Mouse (Mus musculus) forebrain, embryonic 10.5 days (tissue): Measurements from ENCODE around the gene Rpf2. TPM values are rescaled to one million over a fixed set of nuclear protein-coding genes. Genes with fewer than 3 reads are reported as not detected.
A peak's percentile ranks its signal among the peaks of the same experiment; 100 is the strongest.

ENCODE experiments used
- DNase-seq: peaks from one replicate; pipeline ENCODE4 v3.0.0-alpha.2; 2017; ENCODE audit warnings: low spot score; ENCODE audit errors: extremely low spot score
- H3K27ac ChIP-seq: fragments of 300-500 bp; sonication (generic); 2 replicates; pipeline ENCODE4 v1.5.1; 2016; ENCODE audit warnings: mild to moderate bottlenecking
- H3K27me3 ChIP-seq: fragments of 300-500 bp; sonication (generic); 2 replicates; pipeline ENCODE4 v1.6.1; 2016; ENCODE audit warnings: mild to moderate bottlenecking; ENCODE audit not compliant: poor library complexity, severe bottlenecking
- H3K36me3 ChIP-seq: fragments of 300-500 bp; sonication (generic); replicated peaks from 2 replicates; pipeline ENCODE4 v1.6.1; 2016; ENCODE audit warnings: mild to moderate bottlenecking, moderate library complexity
- H3K4me1 ChIP-seq: fragments of 300-500 bp; sonication (generic); 2 replicates; pipeline ENCODE4 v1.6.1; 2016
- H3K4me3 ChIP-seq: fragments of 300-500 bp; sonication (generic); 2 replicates; pipeline ENCODE4 v1.5.1; 2016; ENCODE audit warnings: mild to moderate bottlenecking, moderate library complexity
- H3K9me3 ChIP-seq: fragments of 300-500 bp; sonication (generic); 2 replicates; pipeline ENCODE4 v1.6.1; 2016; ENCODE audit warnings: mild to moderate bottlenecking, moderate library complexity
- WGBS: fragments of 180-500 bp; shearing (Covaris S2); methylation state at CpG from one replicate; pipeline ENCODE4 v1.1.7; 2016; 5-methylcytosine and 5-hydroxymethylcytosine counted together
- polyA plus RNA-seq: library from polyadenylated mRNA; unstranded; fragments of >200 nt; fragmentation: Nextera tagmentation; extraction: Ambion mirVana; gene quantifications from 2 replicates; pipeline ENCODE4 v1.2.1, GENCODE M21; 2016

Rpf2 gene
- polyA plus RNA-seq, result 98.0 and 101 TPM in 2 replicates

DNA sequence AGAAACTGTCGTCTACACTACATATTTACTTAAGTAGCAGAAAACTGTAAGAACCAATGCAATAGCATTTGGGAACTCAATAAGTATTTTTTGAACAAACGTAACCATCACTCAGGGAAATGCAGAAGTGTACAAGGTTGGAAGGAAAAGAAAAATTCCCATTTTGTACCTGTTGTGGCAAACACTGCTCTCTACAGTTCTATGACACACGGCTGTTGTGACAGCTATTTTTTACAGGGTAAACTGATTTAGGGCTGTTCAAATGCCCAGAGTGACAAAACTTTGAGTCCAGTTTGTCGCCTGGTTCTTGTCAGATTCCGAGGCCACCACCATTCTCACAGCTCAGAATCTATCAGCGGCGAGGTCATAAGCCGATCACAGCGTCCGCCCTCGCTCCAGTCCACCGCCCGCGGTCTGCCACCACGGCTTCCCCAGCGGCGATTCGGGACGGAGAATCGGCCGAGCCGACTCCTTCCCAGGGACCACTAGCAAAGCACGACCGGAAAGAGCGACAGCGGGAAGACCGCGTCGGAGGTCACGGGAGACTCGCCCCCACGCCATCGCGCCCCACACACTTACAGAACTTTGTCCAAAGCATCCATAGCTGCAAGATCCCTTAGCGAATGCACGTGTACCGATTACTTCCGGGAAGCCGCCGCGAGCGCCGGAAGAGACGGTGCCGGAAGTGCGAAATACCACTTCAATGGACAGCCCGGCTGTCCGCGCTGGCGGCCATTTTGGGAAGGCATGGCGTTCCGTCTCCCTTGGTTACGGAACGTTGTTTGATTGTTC is at the start of gene Rpf2:
TSS of gene Rpf2 (minus strand) at position 663 of the 792 bp plus-strand sequence.
- Histone ChIP-seq H3K9me3 (no peaks in the 10 kb centered on the region), H3K27ac (peak within 1 kb of the TSS; percentile 88), H3K36me3 (peaks cover 77% of the 10 kb centered on the region), H3K4me1 (peaks cover 15% of the 10 kb centered on the region), H3K27me3 (no peaks in the 10 kb centered on the region), H3K4me3 (peak within 1 kb of the TSS; percentile 78)
- under 1% methylated on average over 54 of the region's 54 CpGs for WGBS
- peak; percentile 88 for DNase-seq

DNA sequence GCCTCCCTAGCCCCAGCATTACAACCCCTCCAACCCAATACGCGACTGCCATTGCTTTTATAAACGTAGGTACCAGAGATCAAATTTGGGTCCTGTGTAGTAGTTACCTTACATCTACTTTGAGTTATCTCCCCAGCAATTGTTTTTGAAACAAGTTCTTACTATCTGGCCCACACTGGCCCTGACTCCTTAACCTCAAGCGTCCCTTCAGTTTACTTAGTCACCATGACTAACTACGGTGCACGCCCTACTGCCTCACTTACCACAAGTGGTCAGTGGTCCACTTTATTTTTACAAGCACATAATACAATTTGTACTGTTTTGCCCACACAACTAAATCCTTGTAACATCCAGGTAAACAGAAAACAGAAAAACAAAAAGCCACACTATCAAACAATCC is 45.8 kb upstream of the Rpf2 start:
- peaks cover 18% of the 10 kb centered on the region for H3K4me1 ChIP-seq
- H3K36me3 ChIP-seq, result peaks cover 86% of the 10 kb centered on the region
- DNase-seq, result no peak
- no peaks in the 10 kb centered on the region for H3K9me3 ChIP-seq
- WGBS, result 93% methylated on average over 6 of the region's 6 CpGs
- no peaks in the 10 kb centered on the region for H3K27me3 ChIP-seq
- no peak overlapping the region for H3K4me3 ChIP-seq
- no peak overlapping the region for H3K27ac ChIP-seq

DNA sequence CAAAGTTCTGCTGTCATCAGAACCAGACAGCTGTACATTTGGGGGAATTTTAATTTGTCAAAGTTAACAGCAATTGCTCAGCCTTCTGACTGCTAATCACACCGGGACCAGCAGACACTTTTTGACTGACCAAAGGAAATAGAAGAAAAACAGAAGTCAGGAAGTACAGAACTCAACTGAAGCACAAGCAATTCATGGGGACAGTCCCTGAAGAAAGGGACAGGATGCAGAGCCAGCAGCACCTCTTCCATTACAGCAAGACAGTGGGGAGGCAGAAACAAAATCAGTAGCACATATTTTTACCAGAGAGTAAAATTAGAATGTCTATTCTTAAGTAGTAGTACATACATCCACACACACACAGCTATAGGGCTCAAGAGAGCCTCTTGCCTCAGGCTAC is 39.9 kb upstream of the Rpf2 start:
- 83% methylated on average over 1 of the region's 1 CpGs for WGBS
- Histone ChIP-seq H3K4me3 (no peak overlapping the region), H3K9me3 (no peaks in the 10 kb centered on the region), H3K27me3 (no peaks in the 10 kb centered on the region), H3K36me3 (peaks cover 70% of the 10 kb centered on the region), H3K4me1 (no peaks in the 10 kb centered on the region), H3K27ac (no peak overlapping the region)
- DNase-seq, result no peak

DNA sequence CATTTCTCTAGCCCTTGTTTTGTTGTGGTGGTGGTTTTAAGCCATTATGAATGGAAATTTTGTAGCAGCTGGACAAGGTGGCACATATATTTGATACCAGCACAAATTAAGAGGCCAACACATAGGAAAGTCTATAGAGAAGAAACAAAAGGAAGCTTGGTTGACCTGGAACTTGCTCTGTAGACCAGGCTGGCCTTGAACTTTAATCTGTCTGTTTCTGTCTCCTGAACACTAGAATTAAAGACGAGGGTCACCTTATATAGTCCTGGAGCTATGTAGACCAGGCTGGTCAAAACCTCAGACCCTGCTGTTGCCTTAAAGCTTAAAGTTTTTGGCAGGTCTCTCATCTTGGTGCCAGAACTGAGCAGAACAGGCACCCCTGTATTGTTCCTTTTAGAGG is 38.7 kb upstream of the Rpf2 start:
- 92% methylated on average over 1 of the region's 1 CpGs for WGBS
- Histone ChIP-seq H3K27ac (no peak overlapping the region), H3K27me3 (no peaks in the 10 kb centered on the region), H3K36me3 (peaks cover 58% of the 10 kb centered on the region), H3K4me1 (no peaks in the 10 kb centered on the region), H3K4me3 (no peak overlapping the region), H3K9me3 (no peaks in the 10 kb centered on the region)
- DNase-seq, result no peak

DNA sequence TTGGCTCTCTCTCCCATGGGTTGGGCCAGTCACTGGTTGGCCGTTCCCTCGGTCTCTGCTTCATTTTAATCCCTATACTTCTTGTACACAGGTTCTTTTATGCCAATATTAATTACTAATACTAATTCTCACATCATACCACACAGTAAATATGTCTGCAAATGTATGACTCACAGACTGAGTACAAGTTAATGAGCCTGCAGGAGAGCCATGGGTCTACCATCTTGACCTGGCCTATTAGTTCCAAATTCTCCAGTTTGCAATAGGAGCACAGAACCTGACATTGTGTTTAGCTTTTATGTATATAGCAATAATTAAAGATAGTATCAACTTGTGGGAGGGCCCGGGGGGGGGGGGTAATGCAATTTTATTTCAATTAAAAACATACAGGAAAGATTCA is 38.2 kb upstream of the Rpf2 start:
- H3K27ac ChIP-seq, result no peak overlapping the region
- 90% methylated on average over 3 of the region's 3 CpGs for WGBS
- H3K4me1 ChIP-seq, result no peaks in the 10 kb centered on the region
- no peak for DNase-seq
- no peaks in the 10 kb centered on the region for H3K9me3 ChIP-seq
- no peak overlapping the region for H3K4me3 ChIP-seq
- no peaks in the 10 kb centered on the region for H3K27me3 ChIP-seq
- H3K36me3 ChIP-seq, result peaks cover 53% of the 10 kb centered on the region

DNA sequence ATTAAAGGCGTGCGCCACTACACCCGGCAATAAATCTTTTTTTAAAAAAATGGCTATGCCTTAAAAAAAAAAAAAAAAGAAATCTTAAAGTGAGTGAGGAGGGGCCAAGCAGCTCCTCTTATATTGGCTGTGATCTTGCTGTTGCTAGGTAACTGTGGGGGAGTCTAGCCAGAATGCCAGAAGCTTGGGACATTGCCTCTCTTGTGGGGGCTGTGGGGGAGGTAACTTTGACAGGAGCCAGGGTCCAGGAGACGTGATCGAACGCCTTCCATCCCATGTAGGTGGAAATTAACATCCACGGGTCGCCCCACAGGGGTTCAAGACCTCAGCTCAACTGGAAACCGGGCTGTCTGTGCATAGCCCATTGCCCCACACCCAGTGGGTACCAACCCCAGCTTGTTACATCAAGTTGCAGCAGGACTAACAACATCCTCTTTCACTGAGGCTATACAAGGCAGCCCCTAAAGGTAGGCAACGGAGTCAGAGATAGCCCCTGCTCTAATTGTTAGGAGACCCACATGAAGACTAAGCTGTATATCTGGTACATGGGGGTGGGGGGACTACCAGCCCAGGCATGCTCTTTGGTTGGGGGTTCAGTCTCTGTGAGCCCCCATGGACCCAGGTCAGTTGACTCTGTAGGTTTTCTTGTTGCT is 37.5 kb upstream of the Rpf2 start:
- Histone ChIP-seq H3K4me1 (no peaks in the 10 kb centered on the region), H3K4me3 (no peak overlapping the region), H3K9me3 (no peaks in the 10 kb centered on the region), H3K27ac (no peak overlapping the region), H3K36me3 (peaks cover 46% of the 10 kb centered on the region), H3K27me3 (no peaks in the 10 kb centered on the region)
- no peak for DNase-seq
- WGBS, result 80% methylated on average over 10 of the region's 10 CpGs

DNA sequence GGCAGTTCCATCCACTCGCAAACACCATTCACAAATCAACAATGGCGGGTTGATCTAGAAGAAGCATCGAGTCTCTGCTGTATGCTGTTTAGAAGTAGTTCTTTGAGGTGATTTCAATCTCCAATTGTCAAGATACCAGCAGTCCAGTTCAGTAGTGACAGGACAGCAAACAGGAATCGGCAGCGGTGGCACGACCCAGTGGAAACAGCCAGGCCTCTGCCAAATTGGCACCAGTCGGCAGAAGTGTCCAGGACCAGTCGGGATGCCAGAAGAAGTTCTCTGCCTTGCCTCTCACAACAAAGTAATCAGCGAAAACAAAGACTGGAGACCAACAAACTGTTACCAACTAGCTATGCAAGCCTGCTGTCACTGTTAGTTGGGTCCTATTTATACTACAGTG is 36.8 kb upstream of the Rpf2 start:
- Histone ChIP-seq H3K9me3 (no peaks in the 10 kb centered on the region), H3K27me3 (no peaks in the 10 kb centered on the region), H3K4me3 (no peak overlapping the region), H3K36me3 (peaks cover 45% of the 10 kb centered on the region), H3K27ac (no peak overlapping the region), H3K4me1 (no peaks in the 10 kb centered on the region)
- DNase-seq, result no peak
- 93% methylated on average over 9 of the region's 9 CpGs for WGBS

DNA sequence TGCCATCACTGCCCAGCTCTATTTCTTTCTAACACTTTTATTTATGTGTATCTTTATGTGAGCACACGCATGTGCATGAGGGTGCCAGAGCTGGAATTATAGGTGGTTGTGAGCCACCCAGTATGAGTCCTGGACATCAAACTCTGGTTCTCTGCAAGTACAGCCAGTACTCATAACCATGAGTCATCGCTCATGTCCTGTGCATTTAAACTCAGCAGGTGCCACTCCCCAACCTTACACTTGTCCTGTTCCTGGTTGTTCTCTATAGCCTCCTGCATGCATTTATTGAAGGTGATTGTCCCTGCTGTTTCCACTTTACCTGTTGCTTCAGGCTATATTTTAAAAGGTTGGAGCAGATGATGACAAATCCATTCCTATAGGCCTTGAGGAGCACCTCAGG is 34.7 kb upstream of the Rpf2 start:
- Histone ChIP-seq H3K36me3 (peaks cover 33% of the 10 kb centered on the region), H3K9me3 (no peaks in the 10 kb centered on the region), H3K4me3 (no peak overlapping the region), H3K27ac (no peak overlapping the region), H3K4me1 (no peaks in the 10 kb centered on the region), H3K27me3 (no peaks in the 10 kb centered on the region)
- no peak for DNase-seq
- WGBS, result 96% methylated on average over 2 of the region's 2 CpGs

DNA sequence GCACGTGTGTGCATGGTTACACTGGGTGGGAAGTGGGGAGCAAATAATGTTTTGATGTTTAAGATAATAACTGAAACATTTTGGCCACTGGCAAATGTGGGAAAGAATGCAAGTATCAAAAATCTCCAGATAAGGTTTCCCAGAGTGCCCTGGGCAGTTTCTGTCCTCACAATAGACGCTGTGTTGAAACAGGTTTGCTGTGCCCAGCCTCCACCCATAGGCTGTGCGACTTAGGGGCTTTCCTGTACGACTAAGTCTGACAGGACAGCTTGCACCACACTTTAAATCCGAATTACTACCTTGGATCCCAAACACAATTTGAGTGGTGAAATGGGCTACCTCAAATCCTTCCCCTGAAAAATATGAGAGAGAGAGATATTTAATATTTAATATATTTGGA is 31.5 kb upstream of the Rpf2 start:
- Histone ChIP-seq H3K4me3 (no peak overlapping the region), H3K36me3 (peaks cover 5% of the 10 kb centered on the region), H3K4me1 (no peaks in the 10 kb centered on the region), H3K27ac (no peak overlapping the region), H3K27me3 (no peaks in the 10 kb centered on the region), H3K9me3 (no peaks in the 10 kb centered on the region)
- DNase-seq, result no peak
- 70% methylated on average over 5 of the region's 5 CpGs for WGBS

DNA sequence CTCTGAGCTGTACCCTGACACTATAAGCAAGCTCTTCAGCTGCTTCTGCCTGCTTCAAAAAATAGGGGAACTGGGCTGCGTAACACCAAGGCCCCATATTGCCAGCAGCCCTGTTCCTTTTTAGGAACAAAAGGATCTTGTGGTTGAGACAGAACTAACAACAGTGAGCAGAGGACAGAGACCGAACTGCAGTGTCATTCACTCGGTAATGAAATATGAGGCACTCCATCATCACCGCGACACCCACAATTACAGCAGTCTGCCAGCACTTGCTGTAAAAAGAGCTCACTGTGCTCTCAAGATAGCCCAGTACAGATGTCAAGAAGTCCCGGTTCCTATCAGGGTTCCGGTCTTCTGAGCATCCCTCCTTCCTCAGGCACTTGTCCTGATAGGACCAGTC is 29.2 kb upstream of the Rpf2 start:
- Histone ChIP-seq H3K4me3 (no peak overlapping the region), H3K9me3 (no peaks in the 10 kb centered on the region), H3K27ac (no peak overlapping the region), H3K27me3 (no peaks in the 10 kb centered on the region), H3K4me1 (no peaks in the 10 kb centered on the region), H3K36me3 (no peaks in the 10 kb centered on the region)
- 85% methylated on average over 7 of the region's 7 CpGs for WGBS
- DNase-seq, result no peak

DNA sequence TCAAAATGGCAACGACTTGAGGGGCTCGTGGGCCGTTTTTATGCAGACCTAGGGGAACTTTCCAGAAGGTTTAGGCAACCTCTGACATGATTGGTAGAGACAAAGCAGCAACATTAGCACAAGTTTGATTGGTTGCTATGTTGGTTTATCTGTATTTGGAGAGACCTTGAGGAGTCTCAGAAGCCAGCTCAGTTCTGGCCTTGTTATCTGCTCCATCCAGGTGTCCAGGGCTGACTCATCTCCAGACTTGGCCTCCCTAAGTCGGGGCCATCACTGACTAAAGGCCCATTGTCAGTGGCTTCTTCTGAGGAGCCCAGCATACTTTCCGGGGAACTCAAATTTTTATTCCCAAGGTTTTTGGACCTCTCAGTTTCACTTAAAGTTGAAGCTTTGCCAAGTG is 27.1 kb upstream of the Rpf2 start:
- no peaks in the 10 kb centered on the region for H3K4me1 ChIP-seq
- H3K9me3 ChIP-seq, result no peaks in the 10 kb centered on the region
- no peaks in the 10 kb centered on the region for H3K27me3 ChIP-seq
- DNase-seq, result no peak
- no peak overlapping the region for H3K4me3 ChIP-seq
- H3K27ac ChIP-seq, result no peak overlapping the region
- 87% methylated on average over 5 of the region's 5 CpGs for WGBS
- H3K36me3 ChIP-seq, result no peaks in the 10 kb centered on the region

DNA sequence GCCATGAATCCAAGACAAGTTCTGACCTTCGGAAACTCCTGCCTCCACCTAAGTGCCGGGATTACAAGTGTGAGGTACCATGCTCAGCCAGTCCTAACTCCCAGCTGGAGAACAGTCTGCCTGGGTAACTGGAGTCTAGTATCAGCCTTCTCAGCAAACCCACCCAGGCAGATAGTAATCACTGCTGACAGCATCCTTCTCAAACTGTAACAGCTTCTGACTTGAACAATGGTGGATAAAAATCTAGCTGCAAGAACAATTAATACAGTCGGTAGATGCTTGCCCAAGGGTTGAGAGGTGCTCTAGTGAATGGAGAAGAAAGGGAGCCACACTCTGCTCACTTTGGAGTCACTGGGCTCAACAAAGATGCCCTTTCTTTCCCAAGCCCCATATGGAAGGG is 24.4 kb upstream of the Rpf2 start:
- Histone ChIP-seq H3K4me1 (no peaks in the 10 kb centered on the region), H3K36me3 (no peaks in the 10 kb centered on the region), H3K9me3 (no peaks in the 10 kb centered on the region), H3K27me3 (no peaks in the 10 kb centered on the region), H3K4me3 (no peak overlapping the region), H3K27ac (no peak overlapping the region)
- DNase-seq, result no peak
- 91% methylated on average over 3 of the region's 3 CpGs for WGBS

DNA sequence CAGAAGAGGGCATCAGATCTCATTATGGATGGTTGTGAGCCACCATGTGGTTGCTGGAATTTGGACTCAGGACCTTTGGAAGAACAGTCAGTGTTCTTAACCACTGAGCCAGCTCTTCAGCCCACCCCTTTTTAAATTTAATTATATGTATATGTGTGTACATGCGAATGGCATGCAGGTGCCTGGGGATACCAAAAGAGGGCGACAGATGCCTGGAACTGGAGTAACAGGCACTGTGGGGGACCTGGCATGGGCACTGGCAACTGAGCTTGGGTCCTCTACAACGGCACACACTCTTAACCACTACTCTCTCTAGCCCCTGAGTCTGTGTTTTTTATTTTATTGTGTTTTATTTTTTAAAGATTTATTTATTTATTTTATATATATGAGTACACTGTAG is 18.1 kb upstream of the Rpf2 start:
- H3K4me1 ChIP-seq, result peaks cover 5% of the 10 kb centered on the region
- H3K27ac ChIP-seq, result no peak overlapping the region
- WGBS, result 78% methylated on average over 3 of the region's 3 CpGs

More for the DNA sequence above, 18.1 kb upstream of the Rpf2 start:
- H3K27me3 ChIP-seq, result no peaks in the 10 kb centered on the region
- H3K9me3 ChIP-seq, result no peaks in the 10 kb centered on the region
- no peak overlapping the region for H3K4me3 ChIP-seq
- H3K36me3 ChIP-seq, result no peaks in the 10 kb centered on the region
- DNase-seq, result no peak
